Mouse (Mus musculus) cerebellum, adult 2 months (tissue): ENCODE data around the gene Urb2. TPM values are rescaled to one million over a fixed set of nuclear protein-coding genes. Genes with fewer than 3 reads are reported as not detected.

Experiments
- DNase-seq, 2 experiments: peaks; one replicate each; pipeline ENCODE4 v3.0.0; 2021
- H3K27ac ChIP-seq: fragments of 200-500 bp; 2 replicates; pipeline ENCODE4 v1.5.1; 2012; ENCODE audit warnings: low read length, control low read depth, inconsistent platforms; ENCODE audit not compliant: insufficient read depth
- H3K27me3 ChIP-seq: fragments of 200-500 bp; 2 replicates; pipeline ENCODE4 v1.6.1; 2012; ENCODE audit warnings: inconsistent platforms, mild to moderate bottlenecking, low read length, moderate library complexity; ENCODE audit not compliant: control insufficient read depth, insufficient read depth
- H3K4me1 ChIP-seq: fragments of 200-500 bp; 2 replicates; pipeline ENCODE4 v1.6.1; 2011; ENCODE audit warnings: low read length; ENCODE audit not compliant: control insufficient read depth, insufficient read depth
- H3K4me3 ChIP-seq: fragments of 200-500 bp; replicated peaks from 2 replicates; pipeline ENCODE3; 2011; ENCODE audit warnings: mild to moderate bottlenecking, low read depth, low read length, control low read depth; ENCODE audit not compliant: insufficient read depth
- CTCF ChIP-seq: fragments of 200-500 bp; IDR thresholded peaks from 2 replicates; pipeline ENCODE4 v1.5.1; 2011; ENCODE audit warnings: low read depth, mild to moderate bottlenecking, control low read depth, low read length, moderate library complexity, borderline replicate concordance; ENCODE audit not compliant: insufficient read depth
- POLR2A ChIP-seq: fragments of 200-500 bp; IDR thresholded peaks from 2 replicates; pipeline ENCODE4 v1.6.1; 2011; ENCODE audit warnings: low read length, control low read depth, borderline replicate concordance; ENCODE audit not compliant: insufficient read depth
- WGBS: fragments of 180-500 bp; shearing (Covaris S2); methylation state at CpG from one replicate; pipeline ENCODE4 v1.1.7; 2018; 5-methylcytosine and 5-hydroxymethylcytosine counted together
- polyA plus RNA-seq: library from polyadenylated mRNA; depleted of rRNA; stranded (reverse); fragments of >200 nt; gene quantifications from 2 replicates; pipeline ENCODE4 v1.2.3, GENCODE M21; 2012; rRNA removed

Gene Urb2
- polyA plus RNA-seq, 1 experiment = 6.9 TPM

DNA sequence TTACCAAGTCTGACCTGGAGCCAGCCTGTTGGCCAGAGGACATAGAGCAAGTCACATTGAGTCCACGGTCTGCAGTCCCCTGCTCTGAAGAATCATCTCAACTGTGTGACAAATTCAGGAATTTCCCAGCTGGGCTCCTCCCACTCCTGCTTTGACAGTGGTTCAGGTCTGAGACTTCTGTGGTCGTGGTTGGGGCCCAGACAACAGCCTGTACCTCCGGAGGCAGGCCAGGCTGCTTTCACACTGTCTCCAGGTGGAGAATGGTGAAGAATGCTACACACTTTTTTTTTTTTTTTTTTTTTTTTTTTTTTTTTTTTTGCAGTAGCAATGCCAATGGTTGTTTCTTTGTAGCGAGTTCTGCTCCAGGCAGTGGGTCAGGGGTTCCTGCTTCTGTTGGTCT lies 64.4 kb downstream of the Urb2 start:
- TF ChIP-seq POLR2A (no peak), CTCF (no peak)
- Histone ChIP-seq H3K4me1 (no peaks in the 10 kb centered on the region), H3K27ac (no peak overlapping the region), H3K27me3 (no peaks in the 10 kb centered on the region), H3K4me3 (no peak overlapping the region)
- no peak for DNase-seq
- 66% methylated on average over 4 of the region's 4 CpGs for WGBS

DNA sequence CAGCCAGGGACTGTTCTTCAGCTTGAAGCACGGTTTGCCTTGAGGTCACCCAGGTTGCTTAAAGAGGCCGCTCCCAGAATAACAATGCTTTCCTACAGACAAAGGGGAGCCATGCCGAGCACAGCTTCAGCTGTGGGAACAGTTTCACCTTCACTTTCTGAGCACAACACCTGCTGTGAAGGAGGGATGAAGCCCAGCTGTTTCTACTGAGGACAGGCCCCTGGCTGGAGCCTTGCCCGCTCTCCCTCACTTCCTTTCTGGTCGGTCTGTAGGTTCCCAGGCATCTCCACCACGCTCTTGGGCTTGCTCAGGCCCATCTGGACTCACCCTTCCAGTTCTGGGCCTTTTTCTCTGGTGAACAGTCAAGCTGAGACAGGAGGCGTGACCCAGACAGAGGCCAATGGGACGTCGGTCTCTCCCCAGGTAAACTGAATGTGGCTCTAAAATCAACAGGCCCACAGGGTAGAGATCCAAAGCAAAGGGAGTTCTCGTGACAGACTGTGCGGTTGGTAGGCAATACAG lies 66.8 kb downstream of the Urb2 start:
- H3K4me1 ChIP-seq = no peaks in the 10 kb centered on the region
- TF ChIP-seq POLR2A (no peak), CTCF (no peak)
- 70% methylated on average over 11 of the region's 11 CpGs for WGBS

DNA sequence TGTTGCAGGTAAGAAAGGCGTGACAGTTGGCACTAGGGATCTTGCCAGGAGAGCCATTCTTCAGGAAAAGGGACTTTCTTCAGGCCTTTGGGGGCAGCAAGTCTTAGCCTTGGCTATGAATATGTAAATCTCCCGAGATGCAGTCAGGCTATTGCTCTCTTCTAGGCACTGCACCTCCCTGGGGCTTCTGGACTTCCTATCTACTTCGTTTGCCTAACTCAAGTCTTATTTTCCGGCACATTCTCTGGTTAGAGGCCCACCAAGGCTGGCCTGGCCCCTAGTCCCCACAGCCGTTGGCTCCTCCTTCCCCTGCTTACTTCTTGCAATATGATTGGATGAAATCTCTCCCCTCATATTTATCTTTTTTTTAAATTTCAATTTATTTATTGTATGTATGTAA lies 67.7 kb downstream of the Urb2 start:
- H3K4me3 ChIP-seq = no peak overlapping the region
- no peak overlapping the region for H3K27ac ChIP-seq
- H3K27me3 ChIP-seq = no peaks in the 10 kb centered on the region
- TF ChIP-seq POLR2A (no peak), CTCF (no peak)
- DNase-seq = no peak
- no peaks in the 10 kb centered on the region for H3K4me1 ChIP-seq
- WGBS = 88% methylated on average over 5 of the region's 5 CpGs

More for the DNA sequence above, 66.8 kb downstream of the Urb2 start:
- H3K27ac ChIP-seq = no peak overlapping the region
- DNase-seq = no peak
- H3K27me3 ChIP-seq = no peaks in the 10 kb centered on the region
- no peak overlapping the region for H3K4me3 ChIP-seq

DNA sequence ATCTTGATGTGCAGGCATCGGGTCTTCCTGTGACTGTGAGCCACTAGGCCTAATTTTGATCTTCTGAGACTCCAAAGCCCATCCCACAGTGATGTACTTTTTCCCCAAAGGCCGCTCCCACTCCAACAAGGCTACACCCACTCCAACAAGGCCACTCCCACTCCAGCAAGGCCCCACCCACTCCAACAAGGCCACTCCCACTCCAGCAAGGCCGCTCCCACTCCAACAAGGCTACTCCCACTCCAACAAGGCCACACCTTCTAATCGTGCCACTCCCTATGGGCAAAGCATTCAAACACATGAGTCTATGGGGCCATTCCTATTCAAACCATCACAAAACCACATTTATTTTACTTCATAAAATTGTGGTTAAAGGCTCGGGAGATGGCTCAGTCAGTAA lies 69.2 kb downstream of the Urb2 start:
- TF ChIP-seq POLR2A (no peak), CTCF (no peak)
- H3K27me3 ChIP-seq = no peaks in the 10 kb centered on the region
- no peak overlapping the region for H3K4me3 ChIP-seq
- H3K27ac ChIP-seq = no peak overlapping the region
- no peaks in the 10 kb centered on the region for H3K4me1 ChIP-seq
- 96% methylated on average over 5 of the region's 5 CpGs for WGBS
- no peak for DNase-seq

Other genes starting within 250 kb of the Urb2 start
- 102 and 111 TPM in 2 replicates for gene Rab4a, start 215.5 kb upstream of the Urb2 start, polyA plus RNA-seq
- gene Ccsap, start 161.3 kb upstream of the Urb2 start, polyA plus RNA-seq = 19.6 and 23.5 TPM in 2 replicates
- 5.7 and 7.3 TPM in 2 replicates for gene Acta1, start 126.8 kb upstream of the Urb2 start, polyA plus RNA-seq
- gene Nup133, start 72.2 kb upstream of the Urb2 start, polyA plus RNA-seq = 21.8 and 23.4 TPM in 2 replicates
- 21.0 and 22.0 TPM in 2 replicates for gene Abcb10, start 38.4 kb upstream of the Urb2 start, polyA plus RNA-seq
- 18.9 TPM in 2 replicates for gene Taf5l, start 111 bp upstream of the Urb2 start, polyA plus RNA-seq
- 22.6 and 23.8 TPM in 2 replicates for gene Galnt2, start 209.9 kb downstream of the Urb2 start, polyA plus RNA-seq